Mouse (Mus musculus) left cerebral cortex, postnatal 10 days (tissue): ENCODE results near the gene Prrc2b. TPM values are rescaled to one million over a fixed set of nuclear protein-coding genes. Genes with fewer than 3 reads are reported as not detected.

Source experiments
- DNase-seq, 2 experiments: peaks; one replicate each; pipeline ENCODE4 v3.0.0; 2021 to 2022; ENCODE audit warnings: low spot score in 2 of 2, mixed read lengths in 1 of 2; ENCODE audit errors: extremely low spot score in 1 of 2
- intact Hi-C: fragments of 180-260 bp; cut with DNase I; formaldehyde crosslinking; loops from one replicate; pipeline ENCODE4 v1.15.1; 2025
- total RNA-seq, 2 experiments: library from RNA; stranded (reverse); gene quantifications; 2 replicates each; pipeline ENCODE4 v1.2.3; 2021

Gene Prrc2b
- total RNA-seq, 2 experiments from 2014 or later: 274 to 285 TPM

DNA sequence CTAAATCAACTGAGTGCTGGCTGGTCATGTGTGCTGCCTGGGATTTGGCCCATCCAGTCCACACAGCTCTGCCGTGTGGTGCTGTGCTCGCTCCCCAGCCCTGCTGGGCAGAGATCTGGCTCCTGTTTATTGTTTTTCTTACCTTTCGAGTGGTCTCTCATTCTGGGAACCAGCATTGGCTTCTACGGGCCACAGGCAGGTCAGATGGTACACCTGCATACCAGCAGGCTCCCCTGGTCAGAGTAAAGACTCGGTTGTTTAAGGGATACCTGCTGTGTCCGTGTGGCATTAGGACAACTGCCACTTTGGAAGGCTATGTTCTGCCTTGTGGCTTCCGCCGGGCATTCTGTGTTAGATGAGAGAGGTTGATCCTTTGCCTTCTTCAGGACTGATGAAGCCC lies 60.8 kb downstream of the Prrc2b start:
- intact Hi-C loops: loop anchor here (10.0 kb wide), 2 partner anchors 177 to 207 kb away; no protein-coding TSS in a partner anchor
- DNase-seq: no peak

DNA sequence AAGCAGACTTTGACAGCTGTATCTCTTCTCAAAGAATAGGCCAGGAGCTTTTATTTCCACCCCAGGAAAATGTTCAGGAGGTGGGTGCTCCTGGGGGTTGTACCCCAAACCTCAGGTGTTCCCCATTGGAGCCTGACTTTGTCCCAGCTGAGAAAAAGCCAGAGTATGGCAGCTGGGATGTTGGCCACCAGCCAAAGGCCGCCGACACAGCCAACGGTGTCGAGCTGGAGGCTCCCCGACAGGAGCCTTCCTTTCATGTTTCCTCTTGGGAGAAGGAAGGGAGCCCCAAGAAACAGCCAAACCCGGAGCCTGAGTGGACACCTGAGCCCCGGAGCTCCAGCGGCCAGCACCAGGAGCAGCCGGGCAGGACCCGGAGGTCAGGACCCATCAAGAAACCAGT lies 62.1 kb downstream of the Prrc2b start:
- no peak for DNase-seq
- intact Hi-C loops: loop anchor here (10.0 kb wide), 2 partner anchors 178 to 208 kb away; no protein-coding TSS in a partner anchor

DNA sequence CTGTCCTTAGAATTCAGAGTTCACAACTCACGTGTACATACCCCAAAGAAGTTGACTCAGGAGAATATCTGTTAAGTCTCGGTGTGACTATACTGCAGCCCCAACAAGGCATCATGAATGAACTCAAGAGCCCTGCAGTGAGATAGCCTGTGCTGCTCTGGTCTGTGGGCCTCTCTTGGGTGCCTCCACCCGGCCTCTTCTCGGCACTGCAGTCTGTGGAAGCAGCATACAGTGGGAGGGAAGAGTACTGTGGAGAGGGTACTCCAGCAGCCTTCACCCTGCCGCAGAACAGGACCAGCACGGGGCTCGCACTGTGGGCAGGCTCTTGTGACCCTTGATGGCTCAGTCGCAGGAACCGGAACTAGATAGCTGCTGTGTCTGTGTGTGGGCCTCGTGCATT lies 64.7 kb downstream of the Prrc2b start:
- intact Hi-C loops: loop anchor here (10.0 kb wide), 2 partner anchors 181 to 211 kb away; no protein-coding TSS in a partner anchor
- DNase-seq: no peak

DNA sequence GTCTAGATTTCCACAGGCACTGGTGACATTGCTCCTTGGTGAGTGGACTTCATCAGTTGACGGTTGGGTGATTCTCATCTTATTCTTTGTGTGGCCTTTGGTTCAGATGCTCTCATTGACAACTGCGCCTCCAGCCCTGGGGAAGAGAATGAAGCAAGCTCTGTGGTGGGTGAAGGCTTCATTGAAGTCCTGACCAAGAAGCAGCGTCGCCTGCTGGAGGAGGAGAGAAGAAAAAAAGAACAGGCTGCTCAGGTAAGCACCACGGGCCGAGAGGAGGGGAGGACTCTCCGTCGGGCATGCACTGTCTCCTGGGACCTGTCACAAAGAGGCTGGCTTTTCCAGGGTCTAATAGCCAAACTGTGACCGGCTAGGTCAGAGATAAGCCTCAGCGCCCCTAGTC lies 65.6 kb downstream of the Prrc2b start:
- intact Hi-C loops: loop anchor here (10.0 kb wide), 2 partner anchors 182 to 212 kb away; no protein-coding TSS in a partner anchor
- DNase-seq: no peak

DNA sequence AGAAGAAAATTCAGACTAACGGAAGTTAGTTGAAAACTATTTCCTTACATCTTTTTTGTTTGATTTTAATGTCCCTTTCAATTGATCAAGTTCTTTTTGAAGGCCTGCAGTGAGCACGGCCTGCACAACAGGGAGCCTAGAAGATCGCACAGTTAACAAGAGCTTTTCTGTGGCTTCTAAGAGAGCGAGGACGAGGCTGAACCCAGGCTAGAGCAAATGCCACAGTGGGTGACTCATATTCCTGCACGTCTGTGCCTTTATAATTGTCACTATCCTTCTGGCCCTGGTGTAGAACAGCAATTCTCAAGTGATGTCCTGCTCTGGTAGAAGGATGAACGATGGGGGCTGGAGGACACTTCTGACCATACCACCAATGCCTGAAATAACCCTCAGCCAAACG lies 66.8 kb downstream of the Prrc2b start:
- intact Hi-C loops: loop anchor here (10.0 kb wide), 2 partner anchors 183 to 213 kb away; no protein-coding TSS in a partner anchor
- no peak for DNase-seq

DNA sequence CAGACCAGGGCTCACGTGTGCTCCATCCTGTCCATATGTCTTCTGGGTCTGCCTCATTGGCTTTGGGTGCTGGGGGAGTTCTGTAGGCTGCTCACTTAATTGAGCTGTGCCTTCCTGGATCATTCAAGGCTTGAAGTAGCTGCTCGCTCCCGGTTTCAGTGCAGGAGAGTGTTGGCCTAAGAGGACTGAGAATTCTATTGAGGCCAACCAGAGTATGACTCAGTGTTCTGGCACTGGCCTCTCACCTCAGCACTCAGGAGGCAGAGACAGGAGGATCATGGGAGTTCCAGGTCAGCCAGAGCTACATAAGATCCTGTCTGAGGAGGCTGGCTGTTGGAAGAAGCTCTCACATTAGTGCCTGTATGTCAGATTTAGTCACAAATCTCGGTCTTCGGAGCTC lies 67.2 kb downstream of the Prrc2b start:
- intact Hi-C loops: loop anchor here (10.0 kb wide), 2 partner anchors 183 to 213 kb away; no protein-coding TSS in a partner anchor
- no peak for DNase-seq

DNA sequence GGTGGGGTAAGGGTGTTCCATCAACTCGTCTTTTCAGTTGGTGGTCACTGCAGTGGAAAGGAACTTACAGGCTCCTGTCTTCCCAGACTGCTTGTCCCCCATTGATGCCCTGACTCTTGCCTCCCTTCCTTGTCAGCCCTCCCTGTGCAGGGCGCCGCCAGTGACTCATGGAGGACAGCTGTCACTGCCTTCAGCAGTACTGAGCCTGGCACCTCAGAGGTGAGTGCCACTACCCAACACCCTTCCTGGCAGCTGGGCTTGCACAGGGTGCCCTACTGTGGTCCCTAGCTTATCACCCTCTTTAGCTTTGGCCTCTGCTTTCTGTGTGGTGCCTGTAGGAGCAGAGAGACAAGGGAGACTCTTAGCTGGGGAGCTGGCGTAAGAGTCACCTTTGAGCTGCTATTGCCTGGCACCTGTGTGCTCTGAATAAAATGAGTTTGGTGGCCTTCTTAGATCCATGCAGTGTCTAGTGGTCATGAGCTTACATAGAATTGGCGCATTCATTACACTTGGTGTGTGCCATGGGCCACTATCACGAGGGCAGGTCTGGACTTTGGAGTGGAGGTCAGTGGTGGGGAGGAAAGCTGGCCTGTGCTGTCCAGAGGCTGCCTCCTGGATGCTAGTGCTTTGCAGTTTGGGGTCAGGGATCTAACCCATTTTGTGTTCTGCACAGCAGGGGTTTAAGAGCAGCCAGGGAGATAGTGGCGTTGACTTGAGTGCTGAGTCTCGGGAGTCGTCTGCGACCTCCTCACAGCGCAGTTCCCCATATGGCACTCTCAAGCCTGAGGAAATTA lies 67.9 kb downstream of the Prrc2b start:
- DNase-seq: no peak
- intact Hi-C loops: loop anchor here (10.0 kb wide), 2 partner anchors 184 to 214 kb away; no protein-coding TSS in a partner anchor

DNA sequence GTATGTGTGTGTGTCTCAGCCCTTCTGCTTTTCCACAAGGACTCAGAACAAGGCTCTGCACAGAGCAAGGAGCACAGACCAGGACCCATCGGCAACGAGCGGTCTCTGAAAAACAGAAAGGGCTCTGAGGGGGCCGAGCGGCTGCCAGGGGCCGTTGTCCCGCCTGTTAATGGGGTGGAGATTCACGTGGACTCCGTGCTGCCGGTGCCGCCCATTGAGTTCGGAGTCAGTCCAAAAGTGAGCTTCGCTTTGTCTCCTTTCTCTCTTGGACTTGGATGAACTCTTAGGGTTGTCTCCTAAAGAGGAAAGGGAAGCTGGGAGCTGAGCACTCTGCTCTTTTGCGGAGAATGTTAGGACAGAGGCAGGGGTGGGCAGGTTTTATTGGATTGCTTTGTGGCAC lies 68.6 kb downstream of the Prrc2b start:
- no peak for DNase-seq
- intact Hi-C loops: loop anchor here (10.0 kb wide), 2 partner anchors 185 to 215 kb away; no protein-coding TSS in a partner anchor

DNA sequence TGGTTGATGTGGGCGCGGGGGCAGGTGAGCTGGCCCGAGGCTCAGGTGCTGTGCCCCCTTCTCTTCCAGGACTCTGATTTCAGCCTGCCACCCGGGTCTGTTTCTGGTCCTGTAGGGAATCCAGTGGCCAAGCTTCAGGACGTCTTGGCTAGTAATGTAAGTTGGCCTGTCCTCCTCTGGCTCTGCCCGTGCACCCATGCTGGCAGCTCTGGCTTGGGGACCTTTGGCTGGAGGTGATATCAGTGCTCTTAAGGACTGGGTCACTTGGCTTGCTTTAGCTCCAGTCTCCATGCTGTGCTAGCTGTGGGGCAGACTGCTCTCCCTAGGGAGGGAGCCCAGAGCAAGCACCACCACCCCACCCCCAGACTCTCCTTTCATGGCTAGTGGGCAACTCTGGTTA lies 69.1 kb downstream of the Prrc2b start:
- DNase-seq: no peak
- intact Hi-C loops: no loop called here

DNA sequence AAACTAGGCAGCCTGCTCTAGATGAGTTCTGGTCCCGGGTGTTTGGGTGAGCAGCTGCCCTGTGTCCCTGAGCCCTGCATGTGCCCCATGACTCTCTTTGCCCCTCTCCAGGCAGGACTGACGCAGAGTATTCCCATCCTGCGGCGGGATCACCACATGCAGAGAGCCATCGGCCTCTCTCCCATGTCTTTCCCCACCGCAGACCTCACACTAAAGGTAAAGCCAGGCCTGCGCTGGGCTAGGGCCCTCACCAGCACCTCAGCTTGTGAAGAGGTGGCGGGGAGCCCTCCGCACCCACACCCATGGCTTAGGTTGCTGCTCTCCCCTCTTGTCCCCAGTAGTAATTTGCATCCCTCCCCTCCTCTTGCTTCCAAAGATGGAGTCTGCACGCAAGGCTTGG lies 70.1 kb downstream of the Prrc2b start:
- DNase-seq: no peak
- intact Hi-C loops: no loop called here

DNA sequence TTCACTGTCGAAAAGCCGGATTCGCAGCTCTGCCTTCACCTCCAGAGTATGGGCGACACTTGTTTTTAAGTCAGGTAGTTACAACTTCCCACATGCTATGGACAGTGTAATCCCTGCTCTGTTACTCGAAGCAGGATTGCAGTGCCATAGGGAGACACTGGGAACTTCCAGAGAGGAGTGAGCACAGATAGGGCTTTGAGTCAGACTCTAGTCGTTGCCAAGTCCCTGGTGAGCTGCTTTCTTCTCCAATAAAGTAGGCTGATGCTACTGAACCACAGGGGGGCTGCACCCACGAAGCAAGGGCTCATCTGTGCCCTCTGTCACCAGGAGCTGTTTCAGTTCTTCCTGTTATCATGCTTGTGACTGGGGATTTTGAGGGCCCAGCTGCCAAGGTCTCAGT lies 70.7 kb downstream of the Prrc2b start:
- DNase-seq: no peak
- intact Hi-C loops: no loop called here

DNA sequence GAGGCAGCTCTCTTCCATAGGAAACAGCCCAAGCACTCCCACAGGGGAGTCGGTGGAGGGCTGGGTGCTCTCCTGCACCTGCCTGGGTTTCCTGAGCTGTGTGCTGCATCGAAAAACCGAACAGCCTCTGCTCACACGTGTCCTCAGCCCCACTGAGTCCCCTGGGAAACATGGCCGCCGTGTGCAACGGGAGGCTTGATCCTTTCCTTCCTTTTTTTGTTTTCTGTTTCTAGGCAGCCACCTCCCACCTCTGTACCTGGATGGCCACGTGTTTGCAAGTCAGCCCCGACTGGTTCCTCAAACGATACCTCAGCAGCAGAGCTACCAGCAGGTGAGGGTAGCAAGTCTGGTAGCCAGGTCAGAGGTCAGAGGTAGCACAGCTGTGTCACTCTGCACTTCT lies 71.2 kb downstream of the Prrc2b start:
- no peak for DNase-seq
- intact Hi-C loops: no loop called here

DNA sequence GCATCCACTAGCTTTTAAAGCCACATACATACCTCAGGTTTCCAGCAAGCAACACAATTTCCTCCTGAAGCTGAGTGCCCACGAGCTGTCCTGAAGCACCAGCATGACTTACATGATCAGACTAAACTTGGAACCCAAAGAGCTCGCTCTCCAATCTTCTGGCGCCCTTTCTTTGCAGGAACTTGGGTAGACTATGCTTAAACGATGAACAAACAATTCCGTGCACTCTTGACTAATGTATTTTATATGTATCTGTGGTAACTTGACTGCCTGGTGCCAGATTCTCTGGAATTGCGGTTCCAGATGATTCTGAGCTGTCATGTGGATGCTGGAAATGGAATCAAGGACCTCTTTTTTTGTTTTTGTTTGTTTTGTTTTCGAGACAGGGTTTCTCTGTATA lies 84.6 kb downstream of the Prrc2b start:
- no peak for DNase-seq
- intact Hi-C loops: no loop called here

DNA sequence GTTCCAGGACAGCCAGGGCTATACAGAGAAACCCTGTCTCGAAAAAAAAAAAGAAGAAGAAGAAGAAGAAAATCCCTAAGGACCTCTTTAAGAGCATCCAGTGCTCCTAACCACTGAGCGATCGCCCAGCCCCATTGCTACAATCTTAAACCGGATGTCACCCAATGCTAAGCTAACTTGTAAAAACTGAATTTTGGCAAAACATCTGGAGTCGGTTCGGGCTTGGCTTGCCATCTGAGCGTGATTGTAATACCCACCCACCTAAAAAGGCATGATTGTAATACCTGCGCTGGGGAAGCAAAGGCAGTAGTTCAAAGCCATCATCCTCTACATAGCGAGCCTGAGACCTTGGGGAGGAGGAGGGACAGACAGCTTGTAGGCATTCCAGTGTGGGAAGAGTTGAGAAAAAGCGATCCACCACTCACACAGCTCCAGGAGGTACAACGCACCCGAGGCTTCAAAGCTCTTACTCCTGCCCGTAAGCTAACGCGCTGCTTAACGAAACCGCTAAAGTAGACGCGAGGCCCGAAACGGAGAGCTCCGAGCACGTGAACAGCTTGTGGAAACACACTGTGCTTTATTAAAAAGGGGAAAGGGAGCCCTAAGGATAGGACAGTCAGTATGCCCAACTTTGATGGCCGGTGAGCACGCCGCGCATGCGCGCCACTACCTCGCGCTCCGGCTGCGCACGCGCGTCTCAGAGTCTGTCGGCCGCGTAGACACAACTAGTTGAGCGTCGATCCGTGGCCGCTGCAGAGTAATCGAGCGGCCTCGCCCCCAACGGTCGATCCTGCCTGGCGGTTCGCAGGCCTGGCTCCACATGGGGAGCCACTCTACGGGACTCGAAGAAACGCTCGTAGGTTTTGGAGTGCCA lies 85.2 kb downstream of the Prrc2b start, which contains the start of gene Pomt1:
Pomt1 (plus strand) TSS at position 705 of the 874 bp plus-strand sequence.
- peak; percentile 90 to 93 for DNase-seq
- intact Hi-C loops: no loop called here

DNA sequence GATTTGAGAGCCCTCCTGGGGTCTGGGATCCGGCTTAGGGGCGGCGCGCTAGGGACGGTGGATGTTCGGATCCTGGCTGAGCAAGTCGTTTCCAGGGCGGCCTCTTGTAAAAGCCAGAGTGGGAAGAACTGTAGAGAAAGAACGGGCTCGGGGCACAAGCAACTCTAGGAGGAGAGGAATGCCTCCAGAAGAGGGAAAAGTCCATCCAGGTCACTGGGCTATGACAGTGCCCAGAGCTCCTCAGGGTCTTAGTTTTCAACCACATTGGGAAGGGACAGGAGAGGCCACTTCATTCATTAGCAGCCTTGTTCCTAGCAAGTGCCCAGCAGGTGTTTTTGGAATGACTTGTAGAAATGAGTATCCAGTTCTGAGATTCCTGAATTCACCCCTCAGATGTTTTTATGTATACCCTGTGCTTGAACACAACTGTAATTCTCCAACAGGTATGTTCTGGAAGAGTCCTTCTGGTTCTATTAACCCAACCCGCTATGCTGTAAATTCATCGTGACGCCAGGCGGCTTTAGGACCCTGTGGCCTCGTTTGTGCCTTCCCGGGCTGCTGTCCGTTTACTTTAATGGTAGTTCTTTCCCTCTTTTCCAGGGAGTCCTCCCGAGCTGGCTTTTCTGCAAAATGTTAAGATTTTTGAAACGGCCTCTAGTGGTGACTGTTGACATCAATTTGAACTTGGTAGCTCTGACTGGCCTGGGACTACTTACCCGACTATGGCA lies 86.0 kb downstream of the Prrc2b start:
- peak in 1 of 2 experiments; percentile 27 for DNase-seq
- intact Hi-C loops: no loop called here

DNA sequence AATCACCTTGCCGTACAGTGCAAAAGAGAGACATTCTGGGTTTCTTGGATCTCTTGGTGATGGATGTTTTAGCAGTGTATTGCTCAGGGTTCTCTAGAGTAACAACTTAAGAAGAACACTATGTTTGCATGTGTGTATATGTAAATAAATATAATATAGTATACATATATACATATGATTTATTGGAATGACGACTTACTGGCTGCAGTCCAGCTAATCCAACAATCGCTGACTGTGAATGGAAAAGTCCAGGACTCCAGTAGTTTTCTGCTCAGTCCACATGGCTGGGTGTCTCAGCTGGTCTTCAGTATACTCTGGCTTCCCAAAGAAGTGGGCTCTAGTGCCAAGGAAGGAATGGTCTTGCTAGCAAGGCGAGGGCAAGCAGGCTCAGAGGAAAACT lies 86.7 kb downstream of the Prrc2b start:
- DNase-seq: no peak
- intact Hi-C loops: no loop called here

DNA sequence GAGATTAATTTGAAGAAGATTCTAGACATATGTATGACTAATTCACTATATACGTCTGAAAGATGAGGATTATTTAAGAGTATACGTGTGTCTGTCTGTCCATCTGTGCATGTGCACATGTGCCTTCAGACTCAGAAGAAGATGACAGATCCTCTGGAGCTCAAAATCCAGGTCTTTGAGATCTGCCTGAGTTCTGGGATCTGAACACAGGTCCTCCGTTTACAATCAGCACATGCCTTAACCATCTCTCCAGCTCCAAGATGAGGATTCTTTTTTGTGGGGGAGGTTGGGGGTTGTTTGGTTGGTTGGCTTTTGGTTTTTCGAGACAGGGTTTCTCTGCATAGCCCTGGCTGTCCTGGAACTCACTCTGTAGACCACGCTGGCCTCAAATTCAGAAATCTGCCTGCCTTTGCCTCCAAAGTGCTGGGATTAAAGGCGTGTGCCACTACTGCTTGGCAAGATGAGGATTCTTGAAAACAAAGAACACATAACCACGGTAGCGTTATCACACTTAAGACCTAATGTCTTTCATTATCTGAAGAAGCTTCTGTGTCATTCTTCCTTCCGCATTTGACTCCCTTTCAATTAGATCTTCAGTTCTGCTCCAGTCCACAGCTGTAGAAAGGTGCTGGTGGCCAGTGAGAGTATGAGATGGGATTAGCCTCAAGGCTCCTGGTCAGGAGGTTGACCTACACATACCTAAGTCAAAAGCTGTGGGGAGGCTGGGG lies 88.0 kb downstream of the Prrc2b start:
- DNase-seq: no peak
- intact Hi-C loops: no loop called here

DNA sequence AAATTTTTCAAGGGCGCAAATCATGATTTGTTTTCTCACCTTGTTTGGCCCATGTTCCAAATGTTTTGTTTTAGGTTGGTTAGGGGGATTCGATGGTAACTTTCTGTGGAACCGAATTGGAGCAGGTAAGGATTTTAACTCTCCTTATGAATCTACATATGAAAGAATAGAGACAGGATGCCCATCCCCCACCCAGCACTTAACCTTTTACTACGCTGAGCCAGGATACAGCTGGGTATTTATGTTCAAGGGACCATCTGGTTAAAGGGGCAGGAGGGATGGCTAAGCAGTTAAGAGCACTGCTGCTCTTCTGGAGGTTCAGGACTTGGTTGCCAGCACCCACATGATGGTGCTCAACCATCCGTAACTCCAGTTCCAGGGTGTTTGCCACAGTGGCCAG lies 89.7 kb downstream of the Prrc2b start:
- DNase-seq: no peak
- intact Hi-C loops: no loop called here
